Mouse (Mus musculus) heart, adult 2 months (tissue): ENCODE measurements around the gene Skor1. TPM values are rescaled to one million over a fixed set of nuclear protein-coding genes. Genes with fewer than 3 reads are reported as not detected.

Experiments
- DNase-seq, 2 experiments: peaks; one replicate each; pipeline ENCODE4 v3.0.0; 2021
- H3K27ac ChIP-seq: fragments of 200-600 bp; 2 replicates; pipeline ENCODE4 v1.8.1; 2022
- H3K27me3 ChIP-seq: fragments of 200-500 bp; 2 replicates; pipeline ENCODE4 v1.6.1; 2012; ENCODE audit warnings: mild to moderate bottlenecking, low read length, inconsistent platforms, mixed read lengths; ENCODE audit not compliant: control insufficient read depth, insufficient read depth
- H3K36me3 ChIP-seq: fragments of 200-500 bp; 2 replicates; pipeline ENCODE4 v1.6.1; 2012; ENCODE audit warnings: low read length, inconsistent platforms; ENCODE audit not compliant: control insufficient read depth, insufficient read depth
- H3K4me1 ChIP-seq: fragments of 200-500 bp; 2 replicates; pipeline ENCODE4 v1.6.1; 2011; ENCODE audit warnings: low read length; ENCODE audit not compliant: control insufficient read depth, insufficient read depth
- H3K4me3 ChIP-seq: fragments of 200-600 bp; 2 replicates; pipeline ENCODE4 v1.8.1; 2022
- H3K79me2 ChIP-seq: fragments of 200-500 bp; replicated peaks from 2 replicates; pipeline ENCODE4 v1.6.1; 2012; ENCODE audit warnings: mild to moderate bottlenecking, inconsistent platforms, low read length, moderate library complexity, mixed read lengths; ENCODE audit not compliant: control insufficient read depth, insufficient read depth
- H3K9ac ChIP-seq: fragments of 200-500 bp; 2 replicates; pipeline ENCODE4 v1.6.1; 2012; ENCODE audit warnings: low read depth, mild to moderate bottlenecking, control low read depth, inconsistent platforms, low read length, mixed read lengths
- CTCF ChIP-seq: fragments of 200-600 bp; IDR thresholded peaks from 2 replicates; pipeline ENCODE4 v1.8.1; 2022; ENCODE audit warnings: antibody characterized with exemption, mild to moderate bottlenecking, moderate library complexity
- EP300 ChIP-seq: fragments of 200-500 bp; IDR thresholded peaks from 2 replicates; pipeline ENCODE4 v1.6.1; 2011; ENCODE audit warnings: low read depth, low read length, control low read depth; ENCODE audit not compliant: insufficient read depth
- POLR2A ChIP-seq: fragments of 200-500 bp; IDR thresholded peaks from 2 replicates; pipeline ENCODE4 v1.6.1; 2011; ENCODE audit warnings: mild to moderate bottlenecking, low read depth, low read length, control low read depth; ENCODE audit not compliant: insufficient read depth
- WGBS: fragments of 180-500 bp; shearing (Covaris S2); methylation state at CpG from one replicate; pipeline ENCODE4 v1.1.7; 2018; 5-methylcytosine and 5-hydroxymethylcytosine counted together
- intact Hi-C: fragments of 180-260 bp; cut with DNase I; formaldehyde crosslinking; loops from one replicate; pipeline ENCODE4 v1.15.1; 2025
- polyA plus RNA-seq: library from polyadenylated mRNA; depleted of rRNA; stranded (reverse); fragments of >200 nt; gene quantifications from 2 replicates; pipeline ENCODE4 v1.2.3, GENCODE M21; 2012
- total RNA-seq, 2 experiments: library from RNA; stranded (reverse); gene quantifications; 2 replicates each; pipeline ENCODE4 v1.2.3; 2021

Gene Skor1
- total and polyA plus RNA-seq, 3 experiments: 0.04 to 0.10 (median 0.07) TPM

DNA sequence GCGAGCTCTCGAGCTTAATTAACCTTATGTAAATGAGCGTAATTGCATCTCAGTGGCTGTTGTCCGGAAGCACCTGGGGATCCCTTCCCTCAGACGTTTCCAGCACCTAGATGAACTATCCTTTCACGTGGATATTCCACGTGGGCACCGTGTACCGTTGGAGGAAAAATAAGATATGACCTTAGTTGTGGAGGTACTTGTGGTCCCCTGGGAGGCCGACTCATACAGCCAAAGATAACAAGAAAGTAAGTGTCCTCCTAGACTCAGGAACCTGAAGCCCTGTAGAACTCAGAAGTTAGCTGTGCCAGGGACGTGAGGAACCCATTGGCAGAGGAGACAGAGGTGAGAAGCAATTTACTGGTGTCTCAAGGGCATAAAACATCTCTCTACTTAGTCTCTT lies 13.4 kb downstream of the Skor1 start:
- no peak for DNase-seq
- Histone ChIP-seq H3K4me1 (peaks cover 6% of the 10 kb centered on the region), H3K27me3 (peaks cover 14% of the 10 kb centered on the region), H3K79me2 (no peaks in the 10 kb centered on the region), H3K36me3 (no peaks in the 10 kb centered on the region), H3K9ac (no peak overlapping the region), H3K4me3 (peak overlapping the region; percentile 38), H3K27ac (no peak overlapping the region)
- no peak for TF ChIP-seq EP300
- no peak for TF ChIP-seq CTCF
- TF ChIP-seq POLR2A: no peak
- intact Hi-C loops: loop anchor here (5.0 to 10.0 kb wide), 3 partner anchors 197 to 851 kb away; partner anchors contain the start of gene Spesp1
- 4% methylated on average over 11 of the region's 11 CpGs for WGBS

- H3K4me3 ChIP-seq: peak overlapping the region; percentile 73
Measured at GRCm38 (mm10) chr9:63133659-63134058, 15.1 kb downstream of the Skor1 start.

DNA sequence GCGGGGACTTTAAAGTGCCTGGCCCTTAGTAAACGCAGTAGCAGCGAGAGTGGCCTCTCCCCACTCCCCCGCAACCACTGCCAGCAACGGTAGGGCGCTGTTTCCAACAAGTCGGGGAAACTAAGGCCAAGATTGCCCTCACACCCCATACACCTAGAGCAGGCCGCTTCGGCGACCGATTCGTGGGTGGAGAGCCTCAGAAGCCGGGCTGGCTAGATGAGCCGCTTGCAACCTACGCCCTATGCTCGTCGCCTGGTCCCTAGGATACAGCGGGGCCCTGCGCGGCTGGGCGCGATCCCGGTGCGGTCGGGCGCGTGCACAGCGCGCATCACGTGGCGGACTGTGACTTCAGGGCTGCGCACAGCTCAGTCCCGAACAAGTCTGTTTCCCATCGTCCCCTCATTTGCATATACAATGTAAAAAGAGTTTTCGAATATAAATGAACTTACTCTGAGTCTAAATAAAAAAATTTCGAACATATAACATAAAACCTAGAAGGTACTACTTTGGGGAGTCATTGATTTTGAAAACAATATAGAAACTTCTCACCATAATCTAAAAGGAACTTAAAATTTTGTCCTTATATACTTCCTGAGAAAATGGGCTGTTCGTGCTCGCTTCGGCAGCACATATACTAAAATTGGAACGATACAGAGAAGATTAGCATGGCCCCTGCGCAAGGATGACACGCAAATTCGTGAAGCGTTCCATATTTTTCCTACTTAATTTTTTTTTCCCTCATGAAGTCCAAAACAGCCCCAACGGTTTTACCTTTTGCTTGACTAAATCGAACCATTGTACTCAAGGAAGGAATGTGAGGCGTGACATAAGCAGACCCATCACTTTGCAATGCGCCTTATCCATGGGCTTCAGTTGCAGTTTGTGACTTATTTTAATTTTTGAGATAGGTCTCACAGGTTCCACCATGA lies 15.8 kb downstream of the Skor1 start:
- Histone ChIP-seq H3K79me2 (no peaks in the 10 kb centered on the region), H3K9ac (peak overlapping the region; percentile 86), H3K4me1 (peaks cover 6% of the 10 kb centered on the region), H3K4me3 (peak overlapping the region; percentile 73), H3K27ac (peak overlapping the region; percentile 93), H3K36me3 (no peaks in the 10 kb centered on the region), H3K27me3 (peaks cover 3% of the 10 kb centered on the region; the same call in 1 of the 2 replicates)
- DNase-seq: peak; percentile 95 to 98
- intact Hi-C loops: loop anchor here (5.0 to 10.0 kb wide), 2 partner anchors 264 to 848 kb away; partner anchors contain the start of genes 2300009A05Rik and Spesp1
- 1% methylated on average over 48 of the region's 48 CpGs for WGBS
- peak; percentile 97 for TF ChIP-seq POLR2A
- 0 out of 2 replicates have a peak, but pooled peaks have one; percentile 60 for TF ChIP-seq EP300
- TF ChIP-seq CTCF: no peak

More at GRCm38 (mm10) chr9:63133659-63134058, 15.1 kb downstream of the Skor1 start:
- H3K27me3 ChIP-seq: peaks cover 4% of the 10 kb centered on the region
- H3K4me1 ChIP-seq: peaks cover 6% of the 10 kb centered on the region
- TF ChIP-seq CTCF (no peak), EP300 (no peak), POLR2A (no peak)
- H3K79me2 ChIP-seq: no peaks in the 10 kb centered on the region
- 20% methylated on average over 6 of the region's 6 CpGs for WGBS
- intact Hi-C loops: loop anchor here (5.0 to 10.0 kb wide), 2 partner anchors 264 to 849 kb away; partner anchors contain the start of genes 2300009A05Rik and Spesp1
- H3K9ac ChIP-seq: peak overlapping the region; percentile 26; the same call in 1 of the 2 replicates
- H3K27ac ChIP-seq: peak overlapping the region; percentile 93; the same call in 1 of the 2 replicates
- peak in 1 of 2 experiments; percentile 32 for DNase-seq
- H3K36me3 ChIP-seq: no peaks in the 10 kb centered on the region

DNA sequence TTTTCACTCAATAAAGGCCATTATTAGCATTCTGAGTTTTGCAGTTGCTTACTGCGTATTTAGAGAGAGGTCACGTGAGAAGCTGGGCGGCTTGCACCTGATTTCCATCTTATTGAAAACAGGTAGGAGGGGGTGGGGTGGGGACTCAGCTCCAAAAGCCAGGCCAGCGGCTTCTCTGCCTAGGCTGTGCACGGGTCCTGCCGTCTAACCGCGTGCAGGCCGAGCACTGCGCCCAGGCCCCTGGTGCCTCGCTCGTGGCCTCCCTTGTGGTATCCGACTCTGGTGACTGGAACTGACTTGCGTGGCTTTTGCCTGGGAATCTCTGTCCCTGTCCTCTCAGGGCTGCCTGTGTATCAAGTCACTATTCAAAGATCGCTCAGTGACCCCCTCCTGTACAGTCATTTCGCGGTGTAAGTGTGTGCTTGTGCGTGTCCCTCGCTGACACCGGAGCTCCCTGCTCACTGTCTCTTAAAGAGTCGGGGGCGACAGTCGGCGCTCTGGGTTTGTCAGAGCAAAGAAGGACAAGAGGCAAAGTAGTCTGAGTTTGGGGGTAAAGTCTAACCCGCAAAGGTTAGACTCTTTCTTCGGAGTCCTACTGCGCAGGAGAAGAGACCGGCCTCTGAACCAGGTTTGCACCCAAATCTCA lies 16.7 kb downstream of the Skor1 start:
- Histone ChIP-seq H3K4me1 (peaks cover 6% of the 10 kb centered on the region), H3K27me3 (no peaks in the 10 kb centered on the region; the same call in 1 of the 2 replicates), H3K79me2 (no peaks in the 10 kb centered on the region), H3K4me3 (peak overlapping the region; percentile 73), H3K27ac (peak overlapping the region; percentile 93), H3K9ac (peak overlapping the region; percentile 86), H3K36me3 (no peaks in the 10 kb centered on the region)
- TF ChIP-seq EP300 (no peak), POLR2A (no peak), CTCF (no peak)
- intact Hi-C loops: loop anchor here (5.0 to 10.0 kb wide), 2 partner anchors 265 to 847 kb away; partner anchors contain the start of genes 2300009A05Rik and Spesp1
- 19% methylated on average over 28 of the region's 28 CpGs for WGBS
- DNase-seq: peak; percentile 55 to 69

- H3K4me3 ChIP-seq: no peak overlapping the region
- 71% methylated on average over 8 of the region's 8 CpGs for WGBS
- H3K79me2 ChIP-seq: no peaks in the 10 kb centered on the region
- no peak for TF ChIP-seq POLR2A
- intact Hi-C loops: loop anchor here (5.0 to 10.0 kb wide), 2 partner anchors 268 to 845 kb away; partner anchors contain the start of genes 2300009A05Rik and Spesp1
- H3K27ac ChIP-seq: no peak overlapping the region
- no peak overlapping the region for H3K9ac ChIP-seq
- DNase-seq: peak in 1 of 2 experiments; percentile 17
- H3K36me3 ChIP-seq: no peaks in the 10 kb centered on the region
- peaks cover 3% of the 10 kb centered on the region; the same call in 1 of the 2 replicates for H3K4me1 ChIP-seq
- no peaks in the 10 kb centered on the region for H3K27me3 ChIP-seq
Measured at GRCm38 (mm10) chr9:63129641-63130041, 19.1 kb downstream of the Skor1 start.
